Mouse (Mus musculus): ENCODE measurements around the gene Erg. TPM values are rescaled to one million over a fixed set of nuclear protein-coding genes. Genes with fewer than 3 reads are reported as not detected.

Gene Erg
- total RNA-seq (2023), result under 1 TPM in 1 of 2 experiments, not detected in 1; 0.27 TPM

DNA sequence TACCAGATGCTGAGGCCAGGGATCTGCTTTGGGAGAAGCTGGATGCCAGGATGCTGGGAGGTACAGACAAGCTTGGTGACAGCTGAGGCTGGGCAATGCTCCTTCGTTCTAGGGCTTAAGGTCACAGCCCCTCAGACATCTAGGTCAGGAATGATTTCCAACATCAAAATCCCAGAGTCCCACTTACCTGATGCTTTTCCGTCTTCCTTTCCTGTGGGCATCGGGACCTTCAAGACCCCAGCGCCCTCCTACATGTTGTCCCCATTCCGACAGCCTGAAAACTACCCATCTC lies at the start of gene Erg:
Erg (minus strand) TSS at position 283 of the 292 bp plus-strand sequence.

Other genes starting within 250 kb of the Erg start
- gene Ets2, start 115.5 kb upstream of the Erg start, total RNA-seq (2023), result 100 to 1,000 TPM; 271 to 334 TPM

Data from B cell, adult 67 days (primary cell).